Mouse (Mus musculus): ENCODE data around the gene Sf3a2. TPM values are rescaled to one million over a fixed set of nuclear protein-coding genes. Genes with fewer than 3 reads are reported as not detected.
A peak's percentile ranks its signal among the peaks of the same experiment; 100 is the strongest.

The Sf3a2 gene
- total RNA-seq, 2 experiments from 2014 or later, result 28.6 to 28.7 TPM

- DNase-seq, result peak; percentile 47 to 52
These were observed 47.2 kb downstream of the Sf3a2 start for GRCm38 (mm10) chr10:80845055-80845693.

- DNase-seq, result no peak
These were observed 47.7 kb downstream of the Sf3a2 start for GRCm38 (mm10) chr10:80845732-80846131.

GRCm38 (mm10) chr10:80848571-80848970, 50.6 kb downstream of the Sf3a2 start:
- DNase-seq, result peak; percentile 45

Small RNA genes lying within 50 kb of the gene (microRNA-seq; reads per million reads assigned to microRNA genes)
- 1.1 to 4.6 reads per million in 2 experiments for gene Mir1982

Other genes with a start within 250 kb of the Sf3a2 start
- gene Rexo1, start 236.6 kb upstream of the Sf3a2 start, total RNA-seq (2021), result 10 to 100 TPM; 11.2 to 11.6 TPM
- 1 to 10 TPM; 5.2 to 5.5 TPM for gene Klf16, start 220.9 kb upstream of the Sf3a2 start, total RNA-seq (2021)
- 10 to 100 TPM; 40.6 to 44.8 TPM for gene Abhd17a, start 207.9 kb upstream of the Sf3a2 start, total RNA-seq (2021)
- gene Scamp4, start 195.3 kb upstream of the Sf3a2 start, total RNA-seq (2021), result 10 to 100 TPM; 20.1 to 22.2 TPM
- 1 to 10 TPM; 1.1 to 1.5 TPM for gene Adat3, start 195.3 kb upstream of the Sf3a2 start, total RNA-seq (2021)
- under 1 TPM; 0.15 to 0.46 TPM for gene Gm49322, start 192.2 kb upstream of the Sf3a2 start, total RNA-seq (2021)
- 100 to 1,000 TPM; 121 to 132 TPM for gene Csnk1g2, start 175.4 kb upstream of the Sf3a2 start, total RNA-seq (2021)
- 10 to 100 TPM; 43.2 to 46.1 TPM for gene Btbd2, start 141.1 kb upstream of the Sf3a2 start, total RNA-seq (2021)
- gene Mknk2, start 120.1 kb upstream of the Sf3a2 start, total RNA-seq (2021), result 100 to 1,000 TPM; 185 to 204 TPM
- 1 to 10 TPM; 7.5 to 8.0 TPM for gene Mob3a, start 96.2 kb upstream of the Sf3a2 start, total RNA-seq (2021)
- gene Izumo4, start 96.0 kb upstream of the Sf3a2 start, total RNA-seq (2021), result 1 to 10 TPM; 2.5 to 2.6 TPM
- 10 to 100 TPM; 42.3 to 45.0 TPM for gene Ap3d1, start 55.9 kb upstream of the Sf3a2 start, total RNA-seq (2021)
- gene Dot1l, start 43.0 kb upstream of the Sf3a2 start, total RNA-seq (2021), result 10 to 100 TPM; 11.7 to 14.3 TPM
- gene Plekhj1, start 428 bp downstream of the Sf3a2 start, total RNA-seq (2021), result 10 to 100 TPM; 30.7 to 32.4 TPM
- under 1 TPM in 1 of 2 experiments, not detected in 1; 0.33 TPM for gene Amh, start 7.0 kb downstream of the Sf3a2 start, total RNA-seq (2021)
- under 1 TPM; 0.41 to 0.69 TPM for gene Jsrp1, start 15.3 kb downstream of the Sf3a2 start, total RNA-seq (2021)
- gene Oaz1, start 28.5 kb downstream of the Sf3a2 start, total RNA-seq (2021), result 100 to 1,000 TPM; 897 to 934 TPM
- gene Lingo3, start 45.8 kb downstream of the Sf3a2 start, total RNA-seq (2021), result 10 to 100 TPM; 13.5 to 16.6 TPM
- 10 to 100 TPM; 23.5 to 27.8 TPM for gene Lsm7, start 57.0 kb downstream of the Sf3a2 start, total RNA-seq (2021)
- 10 to 100 TPM; 11.9 to 15.9 TPM for gene Sppl2b, start 57.1 kb downstream of the Sf3a2 start, total RNA-seq (2021)
- not detected for gene Tmprss9, start 73.7 kb downstream of the Sf3a2 start, total RNA-seq (2021)
- 100 to 1,000 TPM; 125 to 144 TPM for gene Timm13, start 102.8 kb downstream of the Sf3a2 start, total RNA-seq (2021)
- 1 to 10 TPM; 4.7 to 5.8 TPM for gene Lmnb2, start 120.0 kb downstream of the Sf3a2 start, total RNA-seq (2021)
- 10 to 100 TPM; 14.9 to 19.0 TPM for gene Gadd45b, start 131.9 kb downstream of the Sf3a2 start, total RNA-seq (2021)
- gene Gng7, start 216.7 kb downstream of the Sf3a2 start, total RNA-seq (2021), result 1 to 10 TPM in 1 of 2 experiments, under 1 TPM in 1; 0.82 to 1.3 TPM
- gene Diras1, start 227.5 kb downstream of the Sf3a2 start, total RNA-seq (2021), result not detected
- gene Slc39a3, start 239.2 kb downstream of the Sf3a2 start, total RNA-seq (2021), result 10 to 100 TPM; 12.8 to 14.2 TPM